8 mouse cellular contexts compared by ENCODE assay signal in genomic region chr9:21726218-21726975, GRCm38 (mm10). TPM values are rescaled to one million over a fixed set of nuclear protein-coding genes. Genes with fewer than 3 reads are reported as not detected.
DNase-seq lines count a peak whose midpoint lies in the region; ATAC-seq and TF ChIP-seq lines count a peak whose summit lies in the region.

No protein-coding gene starts in this region.

- H3K27ac ChIP-seq in liver, embryonic 13.5 days = peak overlapping the region; percentile 95
- 0 out of 2 replicates have a peak overlapping the region, but pooled peaks have one; percentile 18 for H3K27ac ChIP-seq in stomach, postnatal 0 days (replicated peaks)
- H3K27ac ChIP-seq in gastrocnemius, adult 2 months = no peak overlapping the region; the same call in 1 of the 2 replicates

- H3K36me3 ChIP-seq in erythroblast, embryonic 14.5 days (ENCODE audit: control insufficient read depth) = peaks cover 35% of the 10 kb centered on the region
- peaks cover 45% of the 10 kb centered on the region for H3K36me3 ChIP-seq in liver, embryonic 13.5 days
- H3K36me3 ChIP-seq in stomach, postnatal 0 days (ENCODE audit: control insufficient read depth, insufficient read depth, low read length) = no peaks in the 10 kb centered on the region

- intact Hi-C loops in gastrocnemius, adult 2 months (cut with DNase I) = no loop called here

- no peaks in the 10 kb centered on the region for H3K27me3 ChIP-seq in erythroblast, embryonic 14.5 days (ENCODE audit: control insufficient read depth)
- no peaks in the 10 kb centered on the region for H3K27me3 ChIP-seq in liver, embryonic 13.5 days
- no peaks in the 10 kb centered on the region for H3K27me3 ChIP-seq in stomach, postnatal 0 days (ENCODE audit: control insufficient read depth, insufficient read depth, low read length)

- TF ChIP-seq CTCF in stomach, postnatal 0 days (IDR thresholded peaks at IDR 0.05; ENCODE audit: low read depth) = no peak
- no peak for TF ChIP-seq CTCF in gastrocnemius, adult 2 months (IDR thresholded peaks at IDR 0.05)

- TF ChIP-seq EP300 in stomach, postnatal 0 days (optimal IDR thresholded peaks at IDR 0.05) = no peak

- peak overlapping the region; percentile 53 for H3K4me3 ChIP-seq in erythroblast, embryonic 14.5 days (replicated peaks)
- H3K4me3 ChIP-seq in liver, embryonic 13.5 days (replicated peaks) = peak overlapping the region; percentile 79
- H3K4me3 ChIP-seq in stomach, postnatal 0 days (ENCODE audit: low read depth, low read length) = peak overlapping the region; percentile 70; the same call in 1 of the 2 replicates
- no peak overlapping the region; the same call in 1 of the 2 replicates for H3K4me3 ChIP-seq in gastrocnemius, adult 2 months

- peak overlapping the region; percentile 96 for H3K4me2 ChIP-seq in liver, embryonic 13.5 days
- peak overlapping the region; percentile 71 for H3K4me2 ChIP-seq in stomach, postnatal 0 days (replicated peaks; ENCODE audit: low read depth)

- peak overlapping the region; percentile 69 for H3K9ac ChIP-seq in liver, embryonic 13.5 days
- peak overlapping the region; percentile 38 for H3K9ac ChIP-seq in stomach, postnatal 0 days (ENCODE audit: low read length)

- 55% methylated on average over 14 of the region's 14 CpGs for WGBS in liver, embryonic 13.5 days (ENCODE audit: insufficient replicate concordance)
- WGBS in stomach, postnatal 0 days = 43% methylated on average over 14 of the region's 14 CpGs

- peaks cover 63% of the 10 kb centered on the region for H3K4me1 ChIP-seq in erythroblast, embryonic 14.5 days (ENCODE audit: control insufficient read depth)
- peaks cover 71% of the 10 kb centered on the region for H3K4me1 ChIP-seq in liver, embryonic 13.5 days (replicated peaks)
- H3K4me1 ChIP-seq in stomach, postnatal 0 days (replicated peaks; ENCODE audit: control insufficient read depth, insufficient read depth) = peaks cover 13% of the 10 kb centered on the region

- no peak for ATAC-seq in erythroblast, adult 5-6 weeks (replicated peaks; ENCODE audit: low FRiP score, poor library complexity, severe bottlenecking)
- ATAC-seq in liver, embryonic 13.5 days (ENCODE audit: low read depth) = no peak
- ATAC-seq in stomach, postnatal 0 days (ENCODE audit: low FRiP score, low TSS enrichment) = no peak

- DNase-seq in retina, postnatal 1 day = peak; percentile 36
- DNase-seq in retina, embryonic 14.5 days (ENCODE audit: low spot score) = no peak
- DNase-seq in liver, embryonic 13.5 days = no peak
- DNase-seq in stomach, postnatal 0 days (ENCODE audit: low spot score) = no peak
- DNase-seq in frontal cortex, adult 2 months (ENCODE audit: extremely low spot score in 1 of 2, low spot score in 1 of 2) = no peak
- no peak for DNase-seq in gastrocnemius, adult 2 months

- no peaks in the 10 kb centered on the region for H3K9me3 ChIP-seq in erythroblast, embryonic 14.5 days (ENCODE audit: control insufficient read depth, low read length)
- no peaks in the 10 kb centered on the region for H3K9me3 ChIP-seq in liver, embryonic 13.5 days (replicated peaks)
- no peaks in the 10 kb centered on the region for H3K9me3 ChIP-seq in stomach, postnatal 0 days (ENCODE audit: control insufficient read depth, low read length)

RNA-seq across cellular contexts. Expression of gene Ldlr, which starts 3.1 kb away (rescaled TPM):
- polyA plus RNA-seq in erythroblast, embryonic 14.5 days (2012) = 0.25 and 0.30 TPM in 2 replicates
- 2.5 and 6.9 TPM in 2 replicates for total RNA-seq in erythroblast, adult 5-6 weeks (2015; ENCODE audit: low replicate concordance)
- 3.7 and 5.4 TPM in 2 replicates for total RNA-seq in erythroblast, adult 5-6 weeks (2017; ENCODE audit: low replicate concordance)
- polyA plus RNA-seq in liver, embryonic 13.5 days (2015; fragmentation: Nextera tagmentation; extraction: Ambion mirVana) = 18.6 and 22.5 TPM in 2 replicates
- polyA plus RNA-seq in stomach, postnatal 0 days (2015; fragmentation: Nextera tagmentation; extraction: Ambion mirVana) = 28.9 and 30.4 TPM in 2 replicates
- 13.4 and 14.4 TPM in 2 replicates for polyA plus RNA-seq in frontal cortex, adult 2 months (2012; rRNA removed)
- 1 to 10 TPM; 2.9 to 3.3 TPM for total RNA-seq in gastrocnemius, adult 2 months (2021)

RNA-seq across cellular contexts. Expression of gene Spc24, which starts 33.7 kb away (rescaled TPM):
- polyA plus RNA-seq in erythroblast, embryonic 14.5 days (2012) = 27.4 and 32.7 TPM in 2 replicates
- 28.0 and 63.8 TPM in 2 replicates for total RNA-seq in erythroblast, adult 5-6 weeks (2015; ENCODE audit: low replicate concordance)
- total RNA-seq in erythroblast, adult 5-6 weeks (2017; ENCODE audit: low replicate concordance) = 23.6 and 31.9 TPM in 2 replicates
- 86.3 and 91.5 TPM in 2 replicates for polyA plus RNA-seq in liver, embryonic 13.5 days (2015; fragmentation: Nextera tagmentation; extraction: Ambion mirVana)
- polyA plus RNA-seq in stomach, postnatal 0 days (2015; fragmentation: Nextera tagmentation; extraction: Ambion mirVana) = 29.2 and 31.2 TPM in 2 replicates
- polyA plus RNA-seq in frontal cortex, adult 2 months (2012; rRNA removed) = 3.3 and 3.8 TPM in 2 replicates
- total RNA-seq in gastrocnemius, adult 2 months (2021) = under 1 TPM; 0.50 to 0.89 TPM

Comparison
In these comparisons a context has a peak if more than half of its experiments do, and no peak if none do; other contexts are left out.
1. RNA of gene Ldlr, which starts 3.1 kb away (polyA plus RNA-seq): 28.9 to 30.4 TPM in stomach, postnatal 0 days, 18.6 to 22.5 TPM in liver, embryonic 13.5 days and 13.4 to 14.4 TPM in frontal cortex, adult 2 months; 0.25 to 0.30 TPM in erythroblast, embryonic 14.5 days; every median in the first group is over 10 times any median in the second.